Mouse (Mus musculus): ENCODE data around the gene Txn2. TPM values are rescaled to one million over a fixed set of nuclear protein-coding genes. Genes with fewer than 3 reads are reported as not detected.
"Not testable (repeated sequence)": the region's sequence is repeated elsewhere in the genome, so short reads cannot be mapped to it uniquely, and the experiment has no call there.

Gene Txn2
- polyA plus RNA-seq, 1 experiment from 2014 or later = 253 TPM

- Histone ChIP-seq H3K27ac (ENCODE audit: low read depth, low read length) (no peak overlapping the region), H3K4me2 (replicated peaks; ENCODE audit: low read depth, low read length) (no peak overlapping the region), H3K4me1 (replicated peaks; ENCODE audit: control insufficient read depth, insufficient read depth, low read length) (no peaks in the 10 kb centered on the region), H3K9me3 (ENCODE audit: control insufficient read depth, low read length) (no peaks in the 10 kb centered on the region), H3K36me3 (ENCODE audit: control insufficient read depth, insufficient read depth, low read length) (no peaks in the 10 kb centered on the region), H3K4me3 (ENCODE audit: low read depth, low read length) (no peak overlapping the region), H3K27me3 (ENCODE audit: control insufficient read depth, insufficient read depth, low read length) (no peaks in the 10 kb centered on the region), H3K9ac (ENCODE audit: low read depth, low read length) (no peak overlapping the region)
- WGBS = 89% methylated on average over 9 of the region's 9 CpGs
- ATAC-seq (ENCODE audit: low FRiP score) = no peak
- DNase-seq (ENCODE audit: low spot score) = no peak
Observed at GRCm38 (mm10) chr15:77874807-77875206, 54.0 kb downstream of the Txn2 start.

DNA sequence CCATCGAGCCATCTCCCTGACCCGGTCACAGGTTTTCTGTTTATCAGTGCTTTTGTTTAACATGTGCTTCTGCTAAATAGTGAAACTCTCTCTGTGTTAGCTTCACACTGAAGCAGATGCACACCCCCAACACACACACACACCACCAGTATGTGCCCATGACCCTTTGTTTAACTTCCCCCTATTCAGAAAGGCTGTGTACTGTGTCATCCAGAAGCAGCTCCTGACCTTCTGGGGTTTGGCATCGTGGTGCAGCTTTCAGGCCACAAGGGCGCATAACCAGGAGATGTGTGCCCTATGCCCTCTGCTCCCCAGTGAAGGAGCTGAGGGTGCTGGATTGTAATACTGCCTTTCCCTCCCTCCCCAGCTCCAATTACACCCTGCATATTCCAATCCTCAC lies 54.5 kb downstream of the Txn2 start:
- H3K9me3 ChIP-seq (ENCODE audit: control insufficient read depth, low read length) = no peaks in the 10 kb centered on the region

GRCm38 (mm10) chr15:77873564-77873963 lies 55.2 kb downstream of the Txn2 start:
- Histone ChIP-seq H3K4me3 (ENCODE audit: low read depth, low read length) (no peak overlapping the region), H3K4me2 (replicated peaks; ENCODE audit: low read depth, low read length) (no peak overlapping the region), H3K9ac (ENCODE audit: low read depth, low read length) (no peak overlapping the region), H3K27ac (ENCODE audit: low read depth, low read length) (no peak overlapping the region), H3K4me1 (replicated peaks; ENCODE audit: control insufficient read depth, insufficient read depth, low read length) (no peaks in the 10 kb centered on the region), H3K27me3 (ENCODE audit: control insufficient read depth, insufficient read depth, low read length) (no peaks in the 10 kb centered on the region), H3K36me3 (ENCODE audit: control insufficient read depth, insufficient read depth, low read length) (no peaks in the 10 kb centered on the region), H3K9me3 (ENCODE audit: control insufficient read depth, low read length) (no peaks in the 10 kb centered on the region)
- DNase-seq (ENCODE audit: low spot score) (no peak), ATAC-seq (ENCODE audit: low FRiP score) (no peak)
- WGBS = 82% methylated on average over 2 of the region's 2 CpGs

More for the DNA sequence above, 54.5 kb downstream of the Txn2 start:
- H3K4me3 ChIP-seq (ENCODE audit: low read depth, low read length) = no peak overlapping the region
- ATAC-seq (ENCODE audit: low FRiP score) = no peak
- H3K4me2 ChIP-seq (replicated peaks; ENCODE audit: low read depth, low read length) = no peak overlapping the region
- DNase-seq (ENCODE audit: low spot score) = no peak
- WGBS = 70% methylated on average over 4 of the region's 4 CpGs
- H3K27ac ChIP-seq (ENCODE audit: low read depth, low read length) = no peak overlapping the region
- no peaks in the 10 kb centered on the region for H3K4me1 ChIP-seq (replicated peaks; ENCODE audit: control insufficient read depth, insufficient read depth, low read length)
- no peaks in the 10 kb centered on the region for H3K36me3 ChIP-seq (ENCODE audit: control insufficient read depth, insufficient read depth, low read length)
- H3K27me3 ChIP-seq (ENCODE audit: control insufficient read depth, insufficient read depth, low read length) = no peaks in the 10 kb centered on the region
- H3K9ac ChIP-seq (ENCODE audit: low read depth, low read length) = no peak overlapping the region

GRCm38 (mm10) chr15:77872996-77873395 lies 55.8 kb downstream of the Txn2 start:
- ATAC-seq (ENCODE audit: low FRiP score) = no peak

GRCm38 (mm10) chr15:77868340-77868739 lies 60.5 kb downstream of the Txn2 start:
- H3K27ac ChIP-seq (ENCODE audit: low read depth, low read length) = no peak overlapping the region
- ATAC-seq (ENCODE audit: low FRiP score) (no peak), DNase-seq (ENCODE audit: low spot score) (no peak)

More at GRCm38 (mm10) chr15:77872996-77873395, 55.8 kb downstream of the Txn2 start:
- Histone ChIP-seq H3K27ac (ENCODE audit: low read depth, low read length) (no peak overlapping the region), H3K9me3 (ENCODE audit: control insufficient read depth, low read length) (no peaks in the 10 kb centered on the region), H3K36me3 (ENCODE audit: control insufficient read depth, insufficient read depth, low read length) (no peaks in the 10 kb centered on the region), H3K4me1 (replicated peaks; ENCODE audit: control insufficient read depth, insufficient read depth, low read length) (no peaks in the 10 kb centered on the region), H3K9ac (ENCODE audit: low read depth, low read length) (no peak overlapping the region), H3K4me2 (replicated peaks; ENCODE audit: low read depth, low read length) (no peak overlapping the region), H3K27me3 (ENCODE audit: control insufficient read depth, insufficient read depth, low read length) (no peaks in the 10 kb centered on the region), H3K4me3 (ENCODE audit: low read depth, low read length) (no peak overlapping the region)
- DNase-seq (ENCODE audit: low spot score) = no peak
- WGBS = 91% methylated on average over 3 of the region's 3 CpGs

GRCm38 (mm10) chr15:77867231-77867968 lies 61.4 kb downstream of the Txn2 start:
- not testable (repeated sequence) for DNase-seq (ENCODE audit: low spot score); H3K4me3 ChIP-seq (ENCODE audit: low read depth, low read length); H3K36me3 ChIP-seq (ENCODE audit: control insufficient read depth, insufficient read depth, low read length); H3K4me2 ChIP-seq (replicated peaks; ENCODE audit: low read depth, low read length); ATAC-seq (ENCODE audit: low FRiP score); H3K9ac ChIP-seq (ENCODE audit: low read depth, low read length); H3K27me3 ChIP-seq (ENCODE audit: control insufficient read depth, insufficient read depth, low read length); H3K9me3 ChIP-seq (ENCODE audit: control insufficient read depth, low read length); H3K4me1 ChIP-seq (replicated peaks; ENCODE audit: control insufficient read depth, insufficient read depth, low read length); H3K27ac ChIP-seq (ENCODE audit: low read depth, low read length)
- WGBS = 89% methylated on average over 7 of the region's 10 CpGs

More at GRCm38 (mm10) chr15:77868340-77868739, 60.5 kb downstream of the Txn2 start:
- Histone ChIP-seq H3K36me3 (ENCODE audit: control insufficient read depth, insufficient read depth, low read length) (no peaks in the 10 kb centered on the region), H3K27me3 (ENCODE audit: control insufficient read depth, insufficient read depth, low read length) (no peaks in the 10 kb centered on the region), H3K9me3 (ENCODE audit: control insufficient read depth, low read length) (no peaks in the 10 kb centered on the region), H3K4me1 (replicated peaks; ENCODE audit: control insufficient read depth, insufficient read depth, low read length) (0 out of 2 replicates have a peak, but pooled peaks cover 2% of the 10 kb centered on the region), H3K4me2 (replicated peaks; ENCODE audit: low read depth, low read length) (no peak overlapping the region), H3K4me3 (ENCODE audit: low read depth, low read length) (no peak overlapping the region), H3K9ac (ENCODE audit: low read depth, low read length) (no peak overlapping the region)
- 94% methylated on average over 5 of the region's 5 CpGs for WGBS

GRCm38 (mm10) chr15:77866583-77867220 lies 62.1 kb downstream of the Txn2 start:
- Histone ChIP-seq H3K9me3 (ENCODE audit: control insufficient read depth, low read length) (no peaks in the 10 kb centered on the region), H3K27ac (ENCODE audit: low read depth, low read length) (no peak overlapping the region), H3K27me3 (ENCODE audit: control insufficient read depth, insufficient read depth, low read length) (no peaks in the 10 kb centered on the region), H3K4me3 (ENCODE audit: low read depth, low read length) (no peak overlapping the region), H3K4me1 (replicated peaks; ENCODE audit: control insufficient read depth, insufficient read depth, low read length) (0 out of 2 replicates have a peak, but pooled peaks cover 2% of the 10 kb centered on the region), H3K9ac (ENCODE audit: low read depth, low read length) (no peak overlapping the region), H3K4me2 (replicated peaks; ENCODE audit: low read depth, low read length) (no peak overlapping the region), H3K36me3 (ENCODE audit: control insufficient read depth, insufficient read depth, low read length) (no peaks in the 10 kb centered on the region)
- DNase-seq (ENCODE audit: low spot score) (no peak), ATAC-seq (ENCODE audit: low FRiP score) (no peak)
- 44% methylated on average over 11 of the region's 11 CpGs for WGBS
